Mouse (Mus musculus): ENCODE results near the gene Klrk1.
"Not testable (repeated sequence)": the region's sequence is repeated elsewhere in the genome, so short reads cannot be mapped to it uniquely, and the experiment has no call there.

Gene Klrk1

GRCm38 (mm10) chr6:129623735-129624134 is at the start of gene Klrk1:
Gene Klrk1, minus strand, starts transcription at chr6:129623864.
- DNase-seq, result no peak

- not testable (repeated sequence) for DNase-seq
Observed at GRCm38 (mm10) chr6:129661301-129661700, 37.6 kb upstream of the Klrk1 start.

DNA sequence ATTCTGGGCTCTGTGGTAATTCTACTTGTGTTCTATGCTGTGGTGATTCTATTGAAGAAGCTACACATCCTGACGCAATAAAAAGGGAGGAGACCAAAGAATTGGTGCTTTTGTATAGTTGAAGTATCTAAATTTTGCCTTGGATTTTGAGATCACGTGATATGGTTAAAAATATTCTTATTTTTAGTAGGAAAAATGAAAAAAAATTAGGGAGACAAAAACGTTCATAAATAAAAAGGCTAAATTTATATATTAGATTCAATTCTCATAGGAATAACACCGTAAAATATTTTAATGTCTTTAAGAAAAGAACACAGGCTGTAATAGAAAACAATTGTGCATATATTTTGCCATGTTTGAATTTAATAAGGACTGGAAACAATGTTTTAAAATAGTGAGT is 36.9 kb upstream of the Klrk1 start, which contains the start of gene Klrc2:
Gene Klrc2 (minus strand): TSS at position 101 of the 400 bp plus-strand sequence.
- not testable (repeated sequence) for DNase-seq

DNA sequence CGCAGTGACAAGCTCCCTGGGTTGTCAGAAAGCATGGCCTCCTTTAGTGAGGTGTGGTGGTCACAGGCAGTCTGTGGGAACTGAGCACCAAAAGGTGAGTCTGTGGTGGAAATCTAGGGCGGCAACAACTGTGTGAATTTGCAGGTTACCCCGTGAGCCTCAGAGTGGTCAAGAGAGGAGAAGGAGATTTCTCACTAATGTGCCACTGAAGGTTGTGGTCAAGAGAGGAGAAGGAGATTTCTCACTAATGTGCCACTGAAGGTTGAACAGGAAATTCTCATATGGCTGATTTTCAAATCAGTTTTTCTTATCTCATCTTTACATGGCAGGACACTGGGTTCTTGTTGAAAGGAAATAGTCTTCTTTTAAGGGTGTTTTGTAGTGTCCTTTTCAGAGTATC is 20.4 kb upstream of the Klrk1 start:
- not testable (repeated sequence) for DNase-seq

DNA sequence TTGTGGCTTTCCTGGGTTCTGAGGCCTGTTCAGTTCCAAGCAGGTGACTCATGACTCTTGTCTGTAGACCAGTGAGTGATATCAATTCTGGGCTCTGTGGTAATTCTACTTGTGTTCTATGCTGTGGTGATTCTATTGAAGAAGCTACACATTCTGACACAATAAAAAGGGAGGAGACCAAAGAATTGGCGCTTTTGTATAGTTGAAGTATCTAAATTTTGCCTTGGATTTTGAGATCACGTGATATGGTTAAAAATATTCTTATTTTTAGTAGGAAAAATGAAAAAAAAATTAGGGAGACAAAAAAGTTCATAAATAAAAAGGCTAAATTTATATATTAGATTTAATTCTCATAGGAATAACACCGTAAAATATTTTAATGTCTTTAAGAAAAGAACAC is 19.6 kb upstream of the Klrk1 start, which contains the start of gene Klrc3:
Gene Klrc3 (minus strand): TSS at position 101 of the 400 bp plus-strand sequence.
- not testable (repeated sequence) for DNase-seq

GRCm38 (mm10) chr6:129631046-129631445 is 7.4 kb upstream of the Klrk1 start:
- DNase-seq, result not testable (repeated sequence)

DNA sequence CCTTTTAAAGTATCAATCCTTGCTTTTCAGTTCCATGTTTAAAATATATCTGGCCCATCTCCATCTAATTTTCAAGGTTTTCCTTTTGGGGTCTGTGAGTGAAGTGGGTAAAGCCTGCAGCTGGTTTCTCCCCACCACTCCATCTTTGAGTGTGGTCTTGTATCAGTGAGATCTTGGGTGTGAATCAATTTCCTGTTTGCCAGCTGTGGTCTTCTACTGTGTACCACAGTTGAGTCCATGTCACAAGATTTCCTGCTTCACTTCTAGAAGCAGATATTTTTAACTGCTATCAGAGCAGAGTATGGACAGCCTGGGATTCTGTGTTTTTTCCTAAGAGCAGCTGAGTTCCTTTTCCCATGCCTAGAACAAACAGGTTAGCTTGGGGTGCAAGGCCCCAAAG is 15.3 kb downstream of the Klrk1 start:
- DNase-seq, result no peak

GRCm38 (mm10) chr6:129591508-129591907 is 32.2 kb downstream of the Klrk1 start, which contains the start of gene Klrd1:
Gene Klrd1, plus strand, starts transcription at chr6:129591782.
- no peak for DNase-seq

- no peak for DNase-seq
Observed at GRCm38 (mm10) chr6:129583014-129583413, 40.6 kb downstream of the Klrk1 start.

- no peak for DNase-seq
Observed at GRCm38 (mm10) chr6:129581896-129582295, 41.8 kb downstream of the Klrk1 start.

GRCm38 (mm10) chr6:129581274-129581673 is 42.4 kb downstream of the Klrk1 start:
- no peak for DNase-seq

DNA sequence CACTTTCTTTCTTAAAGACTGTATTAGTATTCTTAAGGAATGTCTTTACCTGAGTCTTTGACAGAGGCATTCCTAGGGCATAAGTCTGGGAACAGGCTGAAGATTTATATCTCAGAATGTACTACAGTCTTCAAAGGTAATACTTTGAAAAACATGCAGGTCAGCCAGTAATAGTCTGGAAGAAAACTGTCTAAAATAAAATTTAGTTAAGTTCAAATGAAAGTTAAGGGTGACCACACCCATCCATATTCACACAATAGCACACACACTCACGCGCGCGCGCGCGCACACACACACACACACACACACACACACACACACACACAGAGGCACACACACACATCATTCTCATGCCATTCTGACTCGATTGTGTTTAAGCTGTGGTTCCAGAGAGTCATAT is 46.1 kb downstream of the Klrk1 start, which contains the start of gene Klre1:
Gene Klre1 (plus strand): TSS at position 301 of the 400 bp plus-strand sequence.
- DNase-seq, result no peak

DNA sequence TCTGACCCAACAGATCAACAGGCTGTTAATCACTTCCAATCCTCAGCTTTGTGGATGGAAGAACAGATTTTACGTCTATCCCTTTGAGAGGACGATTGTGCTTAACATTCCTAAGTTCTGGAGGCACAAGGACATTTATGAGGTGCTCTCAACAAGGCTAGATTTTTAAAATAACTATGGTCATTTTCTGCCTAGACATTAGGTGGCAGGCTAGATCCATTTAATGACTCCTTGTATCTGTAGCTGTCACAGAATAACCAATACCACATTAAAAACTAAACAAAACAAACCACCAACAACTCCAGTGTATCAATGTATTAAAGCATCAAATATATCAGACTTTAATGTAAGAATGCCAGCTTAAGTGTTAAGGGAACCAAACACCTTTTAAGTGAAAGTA is 48.3 kb downstream of the Klrk1 start:
- no peak for DNase-seq

- no peak for DNase-seq
Observed at GRCm38 (mm10) chr6:129565257-129565656, 58.4 kb downstream of the Klrk1 start.

Measured in kidney, postnatal 4 days (tissue).